Mouse (Mus musculus) gastrocnemius, postnatal 10 days (tissue): Measurements from ENCODE around the gene Fam25c. TPM values are rescaled to one million over a fixed set of nuclear protein-coding genes. Genes with fewer than 3 reads are reported as not detected.

ENCODE experiments used
- DNase-seq: peaks from one replicate; pipeline ENCODE4 v3.0.0; 2021; ENCODE audit warnings: mixed read lengths
- total RNA-seq, 2 experiments: library from RNA; stranded (reverse); gene quantifications; 2 replicates each; pipeline ENCODE4 v1.2.3; 2021

Fam25c gene
- total RNA-seq, 2 experiments from 2014 or later, result not detected

GRCm38 (mm10) chr14:34363490-34364253, 8.4 kb upstream of the Fam25c start:
- DNase-seq, result peak; percentile 68

- peak; percentile 51 for DNase-seq
These were observed 7.7 kb upstream of the Fam25c start for GRCm38 (mm10) chr14:34362726-34363445.

GRCm38 (mm10) chr14:34362135-34362534, 6.9 kb upstream of the Fam25c start:
- no peak for DNase-seq

- no peak for DNase-seq
These were observed 5.0 kb upstream of the Fam25c start for GRCm38 (mm10) chr14:34360251-34360650.

GRCm38 (mm10) chr14:34359676-34360244, 4.5 kb upstream of the Fam25c start:
- no peak for DNase-seq

- no peak for DNase-seq
These were observed 2.6 kb upstream of the Fam25c start for GRCm38 (mm10) chr14:34357671-34358455.

GRCm38 (mm10) chr14:34354456-34354855, 777 bp downstream of the Fam25c start:
- no peak for DNase-seq

GRCm38 (mm10) chr14:34353326-34353725, 1.9 kb downstream of the Fam25c start:
- DNase-seq, result no peak

GRCm38 (mm10) chr14:34352523-34352922, 2.7 kb downstream of the Fam25c start:
- DNase-seq, result no peak

- DNase-seq, result no peak
These were observed 3.6 kb downstream of the Fam25c start for GRCm38 (mm10) chr14:34351660-34352059.

- DNase-seq, result no peak
These were observed 6.2 kb downstream of the Fam25c start for GRCm38 (mm10) chr14:34349007-34349406.

GRCm38 (mm10) chr14:34348301-34348700, 6.9 kb downstream of the Fam25c start:
- no peak for DNase-seq

GRCm38 (mm10) chr14:34347084-34347483, 8.1 kb downstream of the Fam25c start:
- no peak for DNase-seq

- no peak for DNase-seq
These were observed 9.3 kb downstream of the Fam25c start for GRCm38 (mm10) chr14:34345771-34346566.

GRCm38 (mm10) chr14:34344361-34344760, 10.9 kb downstream of the Fam25c start:
- DNase-seq, result no peak

- no peak for DNase-seq
These were observed 12.2 kb downstream of the Fam25c start for GRCm38 (mm10) chr14:34343078-34343477.

- DNase-seq, result no peak
These were observed 13.2 kb downstream of the Fam25c start for GRCm38 (mm10) chr14:34341993-34342392.

GRCm38 (mm10) chr14:34339446-34339845, 15.8 kb downstream of the Fam25c start:
- no peak for DNase-seq

- no peak for DNase-seq
These were observed 22.8 kb downstream of the Fam25c start for GRCm38 (mm10) chr14:34332476-34332875.

GRCm38 (mm10) chr14:34331886-34332285, 23.3 kb downstream of the Fam25c start:
- no peak for DNase-seq

GRCm38 (mm10) chr14:34330657-34331158, 24.5 kb downstream of the Fam25c start:
- no peak for DNase-seq
